Mouse (Mus musculus): ENCODE measurements around the gene Stk32c.

The Stk32c gene

GRCm38 (mm10) chr7:139191619-139192018, 21.5 kb downstream of the Stk32c start:
- no peak for DNase-seq

GRCm38 (mm10) chr7:139190616-139191015, 22.5 kb downstream of the Stk32c start:
- no peak for DNase-seq

GRCm38 (mm10) chr7:139188634-139189207, 24.4 kb downstream of the Stk32c start:
- DNase-seq: no peak

GRCm38 (mm10) chr7:139187771-139188633, 25.1 kb downstream of the Stk32c start:
- DNase-seq: peak; percentile 75

GRCm38 (mm10) chr7:139187277-139187676, 25.8 kb downstream of the Stk32c start:
- no peak for DNase-seq

GRCm38 (mm10) chr7:139186436-139186835, 26.7 kb downstream of the Stk32c start:
- peak; percentile 31 for DNase-seq

GRCm38 (mm10) chr7:139185971-139186370, 27.1 kb downstream of the Stk32c start:
- DNase-seq: no peak

- DNase-seq: no peak
These were observed 28.3 kb downstream of the Stk32c start for GRCm38 (mm10) chr7:139184846-139185245.

GRCm38 (mm10) chr7:139184396-139184795, 28.7 kb downstream of the Stk32c start:
- DNase-seq: no peak

GRCm38 (mm10) chr7:139180058-139180457, 33.0 kb downstream of the Stk32c start:
- DNase-seq: no peak

- no peak for DNase-seq
These were observed 33.8 kb downstream of the Stk32c start for GRCm38 (mm10) chr7:139179299-139179698.

GRCm38 (mm10) chr7:139169143-139169542, 44.0 kb downstream of the Stk32c start:
- DNase-seq: no peak

- DNase-seq: no peak
These were observed 48.7 kb downstream of the Stk32c start for GRCm38 (mm10) chr7:139164410-139164809.

GRCm38 (mm10) chr7:139158956-139159355, 54.2 kb downstream of the Stk32c start:
- peak; percentile 51 for DNase-seq

- peak; percentile 46 for DNase-seq
These were observed 54.6 kb downstream of the Stk32c start for GRCm38 (mm10) chr7:139158549-139158948.

- DNase-seq: no peak
These were observed 55.6 kb downstream of the Stk32c start for GRCm38 (mm10) chr7:139157541-139157940.

GRCm38 (mm10) chr7:139156341-139157058, 56.6 kb downstream of the Stk32c start:
- no peak for DNase-seq

GRCm38 (mm10) chr7:139152927-139153326, 60.2 kb downstream of the Stk32c start:
- no peak for DNase-seq

- DNase-seq: no peak
These were observed 62.0 kb downstream of the Stk32c start for GRCm38 (mm10) chr7:139151116-139151515.

- DNase-seq: no peak
These were observed 63.7 kb downstream of the Stk32c start for GRCm38 (mm10) chr7:139149373-139149772.

- DNase-seq: no peak
These were observed 65.7 kb downstream of the Stk32c start for GRCm38 (mm10) chr7:139147360-139147759.

- no peak for DNase-seq
These were observed 67.2 kb downstream of the Stk32c start for GRCm38 (mm10) chr7:139145891-139146290.

GRCm38 (mm10) chr7:139143785-139144184, 69.3 kb downstream of the Stk32c start:
- no peak for DNase-seq
